Mouse (Mus musculus): ENCODE measurements around the gene Vwa5b2. TPM values are rescaled to one million over a fixed set of nuclear protein-coding genes. Genes with fewer than 3 reads are reported as not detected.
A peak's percentile ranks its signal among the peaks of the same experiment; 100 is the strongest.

Vwa5b2 gene
- polyA plus RNA-seq, 1 experiment from 2014 or later = 1.5 TPM

- H3K27ac ChIP-seq = no peak overlapping the region
These were observed 838 bp downstream of the Vwa5b2 start for GRCm38 (mm10) chr16:20589939-20590679.

GRCm38 (mm10) chr16:20590680-20591038 is 1.4 kb downstream of the Vwa5b2 start:
- 2% methylated on average over 16 of the region's 17 CpGs for WGBS
- no peak for ATAC-seq (ENCODE audit: low FRiP score, low read depth)
- H3K27ac ChIP-seq = no peak overlapping the region
- H3K4me1 ChIP-seq = peaks cover 21% of the 10 kb centered on the region
- no peaks in the 10 kb centered on the region for H3K36me3 ChIP-seq
- peak overlapping the region; percentile 62; the same call in 1 of the 2 replicates for H3K9ac ChIP-seq
- H3K4me2 ChIP-seq (replicated peaks) = peak overlapping the region; percentile 81
- H3K27me3 ChIP-seq = peaks cover 81% of the 10 kb centered on the region
- H3K9me3 ChIP-seq = no peaks in the 10 kb centered on the region
- H3K4me3 ChIP-seq = peak overlapping the region; percentile 49

More at GRCm38 (mm10) chr16:20589939-20590679, 838 bp downstream of the Vwa5b2 start:
- H3K4me1 ChIP-seq = peaks cover 21% of the 10 kb centered on the region
- under 1% methylated on average over 39 of the region's 39 CpGs for WGBS
- H3K27me3 ChIP-seq = peaks cover 77% of the 10 kb centered on the region
- peak; percentile 87 for ATAC-seq (ENCODE audit: low FRiP score, low read depth)
- peak overlapping the region; percentile 81 for H3K4me2 ChIP-seq (replicated peaks)
- H3K36me3 ChIP-seq = no peaks in the 10 kb centered on the region
- peak overlapping the region; percentile 49 for H3K4me3 ChIP-seq
- H3K9ac ChIP-seq = peak overlapping the region; percentile 62
- H3K9me3 ChIP-seq = no peaks in the 10 kb centered on the region

DNA sequence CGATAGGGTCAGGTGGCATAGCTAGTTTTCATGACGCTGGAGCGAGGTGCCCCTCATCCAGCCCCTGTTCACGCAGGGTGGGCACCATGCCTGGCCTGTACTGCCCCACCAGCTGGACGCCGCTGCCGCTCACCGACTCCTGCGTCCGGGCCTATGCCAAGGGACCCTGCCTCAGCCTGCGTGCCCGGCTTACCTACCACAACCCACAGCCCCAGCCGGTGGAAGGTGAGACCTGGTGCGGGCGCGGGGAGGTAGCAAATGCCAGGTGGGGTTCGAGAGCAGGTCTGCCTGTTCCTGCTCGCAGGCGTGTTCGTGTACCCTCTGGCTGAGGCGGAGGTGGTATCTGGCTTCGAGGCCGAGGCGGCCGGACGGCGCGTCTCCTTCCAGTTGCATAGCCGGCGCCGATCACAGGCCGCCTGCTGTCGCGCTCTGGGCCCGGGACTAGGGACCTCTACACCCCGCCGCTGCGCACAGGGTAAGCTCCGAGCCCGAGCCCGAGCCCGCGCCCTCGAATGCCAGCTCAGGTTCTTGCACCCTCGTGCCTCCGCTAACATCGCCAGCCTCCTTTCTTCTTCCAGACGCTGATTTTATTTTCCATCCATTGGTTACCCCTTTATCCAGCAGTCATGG is 1.9 kb downstream of the Vwa5b2 start:
- no peak for ATAC-seq (ENCODE audit: low FRiP score, low read depth)
- no peaks in the 10 kb centered on the region for H3K36me3 ChIP-seq
- no peaks in the 10 kb centered on the region for H3K9me3 ChIP-seq
- peaks cover 21% of the 10 kb centered on the region for H3K4me1 ChIP-seq
- peaks cover 81% of the 10 kb centered on the region for H3K27me3 ChIP-seq
- no peak overlapping the region for H3K27ac ChIP-seq
- H3K4me3 ChIP-seq = peak overlapping the region; percentile 49
- no peak overlapping the region for H3K9ac ChIP-seq
- WGBS = 5% methylated on average over 48 of the region's 48 CpGs
- H3K4me2 ChIP-seq (replicated peaks) = peak overlapping the region; percentile 81

DNA sequence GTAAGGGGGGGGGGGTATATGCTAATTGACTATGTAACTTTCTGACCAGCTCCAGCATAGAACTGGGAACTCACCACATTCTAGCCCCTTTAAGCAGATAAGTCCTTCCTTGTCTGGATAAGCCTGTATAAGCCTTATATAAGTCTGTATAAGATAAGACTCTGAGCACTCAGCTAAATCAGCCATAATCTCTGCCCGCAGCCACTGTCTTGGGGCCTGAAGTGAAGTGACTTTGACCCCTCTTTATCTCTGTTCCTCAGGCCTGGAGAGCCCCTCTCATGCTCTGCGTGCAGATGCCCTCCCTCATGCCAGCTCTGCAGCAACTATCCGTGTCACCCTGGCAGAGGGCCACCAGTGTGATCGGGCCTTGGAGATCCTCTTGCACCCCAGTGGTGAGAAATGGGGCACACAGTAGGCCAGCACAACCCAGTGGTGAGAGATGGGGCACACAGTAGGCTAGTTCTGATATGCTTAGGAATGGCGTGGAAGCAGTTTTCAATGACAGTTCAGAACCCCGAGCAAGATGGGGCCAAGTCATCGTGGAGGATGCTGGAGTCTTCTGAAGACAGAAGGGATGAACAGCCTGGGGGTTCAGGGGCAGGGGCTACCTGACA is 5.9 kb downstream of the Vwa5b2 start:
- Histone ChIP-seq H3K4me3 (no peak overlapping the region), H3K27me3 (peaks cover 54% of the 10 kb centered on the region), H3K4me2 (replicated peaks) (no peak overlapping the region), H3K9me3 (no peaks in the 10 kb centered on the region), H3K36me3 (no peaks in the 10 kb centered on the region), H3K9ac (no peak overlapping the region), H3K4me1 (peaks cover 12% of the 10 kb centered on the region), H3K27ac (no peak overlapping the region)
- 87% methylated on average over 7 of the region's 7 CpGs for WGBS
- no peak for ATAC-seq (ENCODE audit: low FRiP score, low read depth)

DNA sequence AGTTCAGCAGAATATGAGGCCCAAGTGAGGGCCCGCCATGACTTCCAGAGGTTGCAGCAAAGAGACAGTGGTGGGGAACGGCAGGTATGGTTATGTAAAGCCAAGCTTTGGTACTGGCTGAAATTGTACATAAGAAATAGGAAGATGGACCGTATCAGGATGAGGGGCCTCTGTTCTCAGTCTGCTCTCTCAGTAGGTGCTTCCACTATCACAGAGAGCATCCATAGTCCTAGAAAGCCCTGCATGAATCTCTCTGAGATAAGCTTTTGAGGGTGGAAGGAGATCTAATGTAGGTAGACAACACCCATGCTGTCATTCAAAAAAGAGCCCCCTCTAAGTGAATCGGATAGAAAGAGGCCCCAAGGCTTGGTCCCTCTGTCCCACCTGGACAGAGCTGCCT is 6.5 kb downstream of the Vwa5b2 start:
- Histone ChIP-seq H3K36me3 (no peaks in the 10 kb centered on the region), H3K4me3 (no peak overlapping the region), H3K27ac (no peak overlapping the region), H3K4me2 (replicated peaks) (no peak overlapping the region), H3K9me3 (no peaks in the 10 kb centered on the region), H3K4me1 (peaks cover 7% of the 10 kb centered on the region), H3K27me3 (peaks cover 48% of the 10 kb centered on the region), H3K9ac (no peak overlapping the region)
- 87% methylated on average over 4 of the region's 4 CpGs for WGBS
- ATAC-seq (ENCODE audit: low FRiP score, low read depth) = no peak

DNA sequence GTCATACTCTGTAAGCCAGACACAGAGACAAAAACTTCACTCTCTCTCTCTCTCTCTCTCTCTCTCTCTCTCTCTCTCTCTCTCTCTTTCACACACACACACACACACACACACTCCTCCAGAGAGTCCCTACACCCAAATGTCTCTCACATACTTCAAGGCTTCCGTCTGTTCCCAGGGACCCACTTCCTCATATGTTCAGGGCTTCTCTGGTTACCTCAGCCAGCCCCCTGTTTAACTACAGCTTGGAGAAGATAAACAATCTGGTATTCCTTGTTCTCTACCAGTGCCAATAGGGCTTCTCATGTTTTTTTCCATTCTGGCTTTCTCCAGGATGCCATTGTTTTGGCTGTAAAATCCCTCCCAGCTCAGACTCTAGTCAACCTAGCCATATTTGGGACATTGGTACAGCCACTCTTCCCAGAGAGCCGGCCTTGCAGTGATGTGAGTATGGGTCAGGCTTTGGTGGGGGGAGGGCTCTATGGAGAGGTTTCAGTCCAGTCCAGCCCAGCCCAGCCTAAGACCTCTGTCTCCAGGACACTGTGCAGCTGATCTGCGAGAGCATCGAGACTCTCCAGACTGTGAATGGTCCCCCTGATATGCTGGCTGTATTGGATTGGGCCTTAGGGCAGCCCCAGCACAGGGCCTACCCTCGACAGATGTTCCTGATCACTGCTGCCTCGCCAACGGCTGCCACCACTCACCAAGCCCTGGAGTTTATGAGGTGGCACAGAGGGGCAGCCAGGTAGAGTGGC is 7.6 kb downstream of the Vwa5b2 start:
- peaks cover 37% of the 10 kb centered on the region for H3K27me3 ChIP-seq
- H3K4me1 ChIP-seq = no peaks in the 10 kb centered on the region
- H3K4me2 ChIP-seq (replicated peaks) = no peak overlapping the region
- no peak overlapping the region for H3K27ac ChIP-seq
- 41% methylated on average over 7 of the region's 7 CpGs for WGBS
- H3K36me3 ChIP-seq = no peaks in the 10 kb centered on the region
- no peak overlapping the region for H3K9ac ChIP-seq
- no peak overlapping the region for H3K4me3 ChIP-seq
- no peak for ATAC-seq (ENCODE audit: low FRiP score, low read depth)
- H3K9me3 ChIP-seq = no peaks in the 10 kb centered on the region

GRCm38 (mm10) chr16:20600511-20600910 is 11.2 kb downstream of the Vwa5b2 start:
- H3K9me3 ChIP-seq = no peaks in the 10 kb centered on the region
- H3K36me3 ChIP-seq = peaks cover 19% of the 10 kb centered on the region
- no peak overlapping the region for H3K4me2 ChIP-seq (replicated peaks)
- ATAC-seq (ENCODE audit: low FRiP score, low read depth) = no peak
- no peak overlapping the region for H3K9ac ChIP-seq
- no peak overlapping the region for H3K4me3 ChIP-seq
- no peak overlapping the region for H3K27ac ChIP-seq
- H3K4me1 ChIP-seq = no peaks in the 10 kb centered on the region; the same call in 1 of the 2 replicates
- H3K27me3 ChIP-seq = 0 out of 2 replicates have a peak, but pooled peaks cover under 1% of the 10 kb centered on the region
- 71% methylated on average over 5 of the region's 5 CpGs for WGBS

- no peak; the same call in 1 of the 2 replicates for ATAC-seq (ENCODE audit: low FRiP score, low read depth)
- Histone ChIP-seq H3K27me3 (no peaks in the 10 kb centered on the region), H3K4me2 (replicated peaks) (no peak overlapping the region), H3K27ac (no peak overlapping the region), H3K4me1 (peaks cover 4% of the 10 kb centered on the region), H3K36me3 (peaks cover 49% of the 10 kb centered on the region), H3K9ac (no peak overlapping the region), H3K9me3 (no peaks in the 10 kb centered on the region), H3K4me3 (no peak overlapping the region)
- WGBS = 63% methylated on average over 9 of the region's 9 CpGs
These were observed 15.4 kb downstream of the Vwa5b2 start for GRCm38 (mm10) chr16:20604705-20605104.

- no peaks in the 10 kb centered on the region for H3K9me3 ChIP-seq
- H3K27ac ChIP-seq = peak overlapping the region; percentile 80
- H3K36me3 ChIP-seq = peaks cover 28% of the 10 kb centered on the region
- H3K4me1 ChIP-seq = peaks cover 14% of the 10 kb centered on the region
- no peaks in the 10 kb centered on the region for H3K27me3 ChIP-seq
- peak; percentile 41; the same call in 1 of the 2 replicates for ATAC-seq (ENCODE audit: low FRiP score, low read depth)
- H3K9ac ChIP-seq = peak overlapping the region; percentile 83
- WGBS = under 1% methylated on average over 28 of the region's 28 CpGs
- peak overlapping the region; percentile 76 for H3K4me3 ChIP-seq
- peak overlapping the region; percentile 97 for H3K4me2 ChIP-seq (replicated peaks)
These were observed 21.5 kb downstream of the Vwa5b2 start for GRCm38 (mm10) chr16:20610501-20611356.

DNA sequence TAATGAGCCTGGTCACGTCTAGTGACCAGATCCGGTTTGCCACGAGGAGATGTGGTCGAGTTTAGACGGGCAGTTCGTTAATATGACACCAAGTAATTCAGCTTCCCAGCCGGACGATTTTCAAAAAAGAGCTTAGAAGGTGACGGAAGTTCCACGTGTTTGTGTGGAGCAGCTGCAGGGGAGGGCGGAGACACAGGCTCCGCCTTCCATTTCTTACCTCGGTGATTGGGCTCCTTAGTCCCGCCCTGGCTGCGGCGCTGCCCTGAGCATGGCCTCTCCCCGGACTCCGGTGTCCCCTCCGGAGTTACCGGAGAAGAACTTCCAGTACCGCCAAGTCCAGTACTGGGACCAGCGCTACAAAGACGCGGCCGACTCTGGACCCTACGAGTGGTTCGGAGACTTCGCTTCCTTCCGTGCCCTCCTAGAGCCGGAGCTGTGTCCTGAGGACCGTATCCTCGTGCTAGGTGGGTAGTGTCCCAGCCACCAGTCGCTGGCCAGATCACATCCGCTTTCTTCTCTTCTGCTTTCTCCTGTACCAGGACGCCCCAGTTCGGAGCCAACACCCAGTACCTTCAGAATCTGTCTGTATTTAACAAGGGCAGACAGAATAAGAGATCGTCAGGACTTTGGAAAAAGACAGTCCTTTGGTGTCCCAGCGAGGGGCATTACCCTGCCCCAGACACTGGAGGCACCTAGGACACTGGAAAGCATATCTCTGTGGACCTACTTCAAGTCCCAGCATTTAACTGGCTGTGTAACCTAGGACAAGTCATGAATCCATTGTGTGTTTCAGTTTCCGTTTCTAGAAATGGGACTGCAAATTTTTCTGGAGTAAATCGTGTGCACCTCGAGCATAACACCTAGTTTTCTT is 22.3 kb downstream of the Vwa5b2 start, which contains the start of the genes Eef1akmt4, Gm49333 and Alg3:
Gene Eef1akmt4 (plus strand): TSS at position 237 of the 871 bp plus-strand sequence.
Gene Gm49333 (plus strand): TSS at position 254 of the 871 bp plus-strand sequence.
Gene Alg3 (minus strand): TSS at position 379 of the 871 bp plus-strand sequence.
- peak within 1 kb of the TSS; percentile 83 for H3K9ac ChIP-seq
- peak; percentile 98 for ATAC-seq (ENCODE audit: low FRiP score, low read depth)
- peaks cover 24% of the 10 kb centered on the region for H3K36me3 ChIP-seq
- no peaks in the 10 kb centered on the region for H3K27me3 ChIP-seq
- peak within 1 kb of the TSS; percentile 97 for H3K4me2 ChIP-seq (replicated peaks)
- peak within 1 kb of the TSS; percentile 76 for H3K4me3 ChIP-seq
- 2% methylated on average over 41 of the region's 41 CpGs for WGBS
- H3K4me1 ChIP-seq = peaks cover 14% of the 10 kb centered on the region
- no peaks in the 10 kb centered on the region for H3K9me3 ChIP-seq
- peak within 1 kb of the TSS; percentile 80 for H3K27ac ChIP-seq
